Mouse (Mus musculus) liver, adult 10 weeks (tissue): Measurements from ENCODE around the gene Ppara. TPM values are rescaled to one million over a fixed set of nuclear protein-coding genes. Genes with fewer than 3 reads are reported as not detected.

Source experiments
- polyA plus RNA-seq: library from polyadenylated mRNA; stranded (reverse); fragments of 350-450 nt; fragmentation: Illumina TruSeq; extraction: RNeasy Lipid Tissue Mini Kit (QIAGEN cat#74804); gene quantifications from one replicate; pipeline ENCODE4 v1.2.3, GENCODE M21; 2014; ENCODE audit warnings: low read depth, low replicate concordance

The Ppara gene
- polyA plus RNA-seq = 31.2 TPM

GRCm38 (mm10) chr15:85734571-85735033, at the start of gene Ppara:
Gene Ppara (plus strand): TSS chr15:85734983.

DNA sequence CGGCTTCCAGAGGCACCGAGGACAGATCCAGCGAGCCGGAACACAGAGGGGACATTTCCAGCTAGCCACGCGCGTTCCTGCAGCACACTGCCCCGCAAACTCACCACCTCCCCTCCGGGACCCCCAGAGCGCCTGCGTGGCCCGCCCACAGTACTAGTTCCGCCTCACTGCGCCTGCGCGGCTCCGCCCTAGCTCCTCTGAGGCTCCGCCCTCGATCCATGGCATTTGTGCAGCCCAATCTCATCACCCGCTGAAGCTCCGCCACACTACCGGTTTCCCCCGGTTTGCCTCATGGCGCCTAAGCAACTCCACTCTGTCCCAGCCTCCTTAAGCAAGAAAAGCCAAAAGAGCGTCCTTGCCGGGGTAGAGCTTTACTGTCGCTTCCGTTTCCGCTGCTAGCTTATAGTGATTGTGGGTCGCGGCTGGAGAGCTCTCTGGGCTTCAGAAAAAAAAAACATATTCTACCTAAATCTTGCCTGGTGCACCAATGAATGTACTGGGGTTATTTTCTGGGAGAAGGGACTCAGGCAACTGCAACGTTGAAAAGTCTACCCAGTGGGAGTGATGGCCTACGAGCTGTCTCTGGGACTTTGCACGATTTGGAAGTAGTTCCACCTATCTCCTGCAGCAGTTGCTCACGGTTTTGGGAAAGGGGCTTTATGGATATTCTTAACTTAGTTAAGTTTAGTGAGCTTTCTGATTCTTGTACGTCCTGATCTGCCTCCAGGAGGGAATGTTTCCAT, 76.9 kb downstream of the Ppara start, which contains the start of gene Cdpf1:
Gene Cdpf1 (minus strand): TSS at position 163 of the 743 bp plus-strand sequence.

DNA sequence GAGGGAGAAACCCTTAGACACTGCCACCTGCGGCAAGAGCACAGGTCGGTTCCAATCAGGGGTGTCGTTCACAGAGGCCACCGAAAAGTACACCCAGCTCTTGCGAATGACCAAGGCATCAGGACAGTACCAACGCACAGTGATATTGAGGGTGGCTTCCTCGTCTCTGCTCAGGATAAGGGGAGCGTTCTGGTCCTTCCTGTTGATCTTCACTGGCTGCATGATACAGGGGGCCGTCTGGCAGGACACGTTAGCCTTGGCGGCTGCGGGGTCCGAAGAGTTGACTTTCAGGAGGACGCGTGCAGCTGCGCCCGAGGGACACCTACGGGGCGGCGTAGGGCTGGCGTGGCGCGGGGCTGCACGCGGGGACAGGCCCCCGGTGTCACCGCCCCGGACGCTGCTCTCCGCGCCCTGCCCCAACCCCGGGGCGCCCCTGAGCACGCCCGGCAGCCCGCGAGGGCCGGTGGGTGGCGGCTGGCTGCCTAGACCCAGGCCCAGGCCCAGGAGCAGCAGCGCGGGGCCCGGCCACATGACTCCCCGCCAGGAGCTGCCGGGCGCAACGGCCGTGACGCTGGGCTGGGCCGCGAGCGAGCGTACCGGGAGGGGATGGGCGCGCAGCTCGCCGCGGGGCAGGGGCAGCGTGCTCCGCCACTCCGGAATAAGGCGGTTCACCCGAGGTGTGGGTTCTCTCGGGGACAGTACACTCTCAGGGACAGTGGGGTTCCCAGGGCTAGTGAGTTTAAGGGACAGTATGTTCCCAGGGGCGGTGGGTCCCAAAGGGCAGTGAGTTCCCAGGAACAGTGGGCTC, 86.6 kb downstream of the Ppara start, which contains the start of gene Pkdrej:
Gene Pkdrej (minus strand): TSS at position 532 of the 808 bp plus-strand sequence.

GRCm38 (mm10) chr15:85831954-85832590, 97.3 kb downstream of the Ppara start, which contains the start of gene Ttc38:
Gene Ttc38 (plus strand): TSS chr15:85832306.

Other genes with a start within 250 kb of the Ppara start
- gene 7530416G11Rik, start 231.8 kb upstream of the Ppara start, polyA plus RNA-seq = not detected
- gene Wnt7b, start 152.5 kb upstream of the Ppara start, polyA plus RNA-seq = not detected
- 1.5 TPM for gene Cdpf1, start 76.7 kb downstream of the Ppara start, polyA plus RNA-seq
- gene Pkdrej, start 86.8 kb downstream of the Ppara start, polyA plus RNA-seq = not detected
- gene Ttc38, start 97.3 kb downstream of the Ppara start, polyA plus RNA-seq = 22.6 TPM
- not detected for gene Gtse1, start 124.8 kb downstream of the Ppara start, polyA plus RNA-seq
- 6.9 TPM for gene Trmu, start 144.3 kb downstream of the Ppara start, polyA plus RNA-seq